ENCODE assay signal across 8 mouse cellular contexts in genomic region chr16:21615802-21616201, GRCm38 (mm10).
DNase-seq lines count a peak whose midpoint lies in the region; ATAC-seq and TF ChIP-seq lines count a peak whose summit lies in the region.

No protein-coding gene starts in this region.

- no peaks in the 10 kb centered on the region for H3K9me3 ChIP-seq in midbrain, embryonic 14.5 days (ENCODE audit: control insufficient read depth, low read length)
- H3K9me3 ChIP-seq in midbrain, embryonic 15.5 days, result no peaks in the 10 kb centered on the region
- H3K9me3 ChIP-seq in liver, postnatal 0 days (ENCODE audit: low read length), result no peaks in the 10 kb centered on the region

- TF ChIP-seq EP300 in liver, postnatal 0 days (IDR thresholded peaks at IDR 0.05; ENCODE audit: low read depth), result no peak

- no peak overlapping the region for H3K4me3 ChIP-seq in midbrain, embryonic 14.5 days (replicated peaks; ENCODE audit: low read depth, low read length)
- H3K4me3 ChIP-seq in midbrain, embryonic 15.5 days, result no peak overlapping the region
- no peak overlapping the region for H3K4me3 ChIP-seq in liver, postnatal 0 days (ENCODE audit: low read depth, low read length)

- intact Hi-C loops in gastrocnemius, postnatal 36 days (cut with DNase I), result loop anchor here (2.0 kb wide), 1 partner anchor 113 kb away; no protein-coding TSS in a partner anchor

- ATAC-seq in midbrain, embryonic 14.5 days (ENCODE audit: low FRiP score, low TSS enrichment), result no peak
- no peak for ATAC-seq in midbrain, embryonic 15.5 days (replicated peaks)
- ATAC-seq in liver, postnatal 0 days, result no peak
- ATAC-seq in granulocyte monocyte progenitor cell, adult 5-6 weeks (replicated peaks; ENCODE audit: poor library complexity, severe bottlenecking), result no peak

- no peaks in the 10 kb centered on the region for H3K36me3 ChIP-seq in midbrain, embryonic 14.5 days (ENCODE audit: control insufficient read depth, insufficient read depth, low read length)
- H3K36me3 ChIP-seq in midbrain, embryonic 15.5 days (replicated peaks), result no peaks in the 10 kb centered on the region
- H3K36me3 ChIP-seq in liver, postnatal 0 days (replicated peaks; ENCODE audit: insufficient read depth, low read length), result no peaks in the 10 kb centered on the region

- H3K4me1 ChIP-seq in midbrain, embryonic 14.5 days (ENCODE audit: control insufficient read depth, insufficient read depth, low read length), result peaks cover 12% of the 10 kb centered on the region; the same call in 1 of the 2 replicates
- H3K4me1 ChIP-seq in midbrain, embryonic 15.5 days, result peaks cover 7% of the 10 kb centered on the region; the same call in 1 of the 2 replicates
- H3K4me1 ChIP-seq in liver, postnatal 0 days (ENCODE audit: insufficient read depth), result no peaks in the 10 kb centered on the region

- no peaks in the 10 kb centered on the region for H3K27me3 ChIP-seq in midbrain, embryonic 14.5 days (ENCODE audit: control insufficient read depth, insufficient read depth, low read length)
- no peaks in the 10 kb centered on the region for H3K27me3 ChIP-seq in midbrain, embryonic 15.5 days (replicated peaks)
- H3K27me3 ChIP-seq in liver, postnatal 0 days (ENCODE audit: insufficient read depth, low read length), result no peaks in the 10 kb centered on the region

- DNase-seq in gastrocnemius, adult 18-20 months (ENCODE audit: low spot score), result peak; percentile 70
- DNase-seq in gastrocnemius, postnatal 36 days, result no peak
- DNase-seq in midbrain, embryonic 14.5 days, result peak; percentile 64
- DNase-seq in cerebellum, adult 9-11 months, result peak; percentile 17
- DNase-seq in liver, postnatal 0 days, result no peak
- DNase-seq in thymus, postnatal 25 days, result peak; percentile 35

- TF ChIP-seq CTCF in liver, postnatal 0 days (IDR thresholded peaks at IDR 0.05; ENCODE audit: low read depth), result peak; percentile 72

- no peak overlapping the region for H3K4me2 ChIP-seq in midbrain, embryonic 14.5 days (ENCODE audit: low read length)
- H3K4me2 ChIP-seq in midbrain, embryonic 15.5 days, result no peak overlapping the region
- no peak overlapping the region for H3K4me2 ChIP-seq in liver, postnatal 0 days (ENCODE audit: low read depth, low read length)

- H3K27ac ChIP-seq in midbrain, embryonic 14.5 days (replicated peaks; ENCODE audit: low read depth, low read length), result no peak overlapping the region
- no peak overlapping the region for H3K27ac ChIP-seq in midbrain, embryonic 15.5 days
- H3K27ac ChIP-seq in liver, postnatal 0 days (ENCODE audit: low read depth), result no peak overlapping the region

- WGBS in midbrain, embryonic 14.5 days, result 53% methylated on average over 7 of the region's 7 CpGs
- WGBS in midbrain, embryonic 15.5 days, result 48% methylated on average over 7 of the region's 7 CpGs
- 51% methylated on average over 7 of the region's 7 CpGs for WGBS in liver, postnatal 0 days (ENCODE audit: insufficient replicate concordance)

- H3K9ac ChIP-seq in midbrain, embryonic 14.5 days (replicated peaks; ENCODE audit: low read length), result no peak overlapping the region
- no peak overlapping the region for H3K9ac ChIP-seq in midbrain, embryonic 15.5 days
- H3K9ac ChIP-seq in liver, postnatal 0 days (replicated peaks), result no peak overlapping the region

Comparison
In these comparisons a context has a peak if more than half of its experiments do, and no peak if none do; other contexts are left out.
1. DNase-seq: peak in gastrocnemius, adult 18-20 months (single experiment), midbrain, embryonic 14.5 days (single experiment), cerebellum, adult 9-11 months (single experiment) and thymus, postnatal 25 days (single experiment); none in gastrocnemius, postnatal 36 days (0 of 2) and liver, postnatal 0 days (single experiment).